Mouse (Mus musculus) brain, adult 10 weeks (tissue): ENCODE results near the gene Tmem160. TPM values are rescaled to one million over a fixed set of nuclear protein-coding genes. Genes with fewer than 3 reads are reported as not detected.

Source experiments
- polyA plus RNA-seq: library from polyadenylated mRNA; stranded (reverse); fragments of 350-450 nt; fragmentation: Illumina TruSeq; extraction: RNeasy Lipid Tissue Mini Kit (QIAGEN cat#74804); gene quantifications from one replicate; pipeline ENCODE4 v1.2.3, GENCODE M21; 2015; ENCODE audit warnings: low read depth, low replicate concordance

Tmem160 gene
- 66.1 TPM for polyA plus RNA-seq

GRCm38 (mm10) chr7:16452587-16453073 is at the start of gene Tmem160:
Gene Tmem160 (plus strand): TSS chr7:16452779.

GRCm38 (mm10) chr7:16477628-16478027 is 25.0 kb downstream of the Tmem160 start, which contains the start of gene Npas1:
Gene Npas1 (minus strand): TSS chr7:16477728.

Other genes starting within 250 kb of the Tmem160 start
- 5.7 TPM for gene Dhx34, start 230.7 kb upstream of the Tmem160 start, polyA plus RNA-seq
- 0.58 TPM for gene C5ar2, start 208.6 kb upstream of the Tmem160 start, polyA plus RNA-seq
- 0.92 TPM for gene C5ar1, start 193.2 kb upstream of the Tmem160 start, polyA plus RNA-seq
- gene Inafm1, start 179.2 kb upstream of the Tmem160 start, polyA plus RNA-seq = 30.5 TPM
- 73.0 TPM for gene Ccdc9, start 166.0 kb upstream of the Tmem160 start, polyA plus RNA-seq
- 4.6 TPM for gene Bbc3, start 144.4 kb upstream of the Tmem160 start, polyA plus RNA-seq
- gene Sae1, start 65.0 kb upstream of the Tmem160 start, polyA plus RNA-seq = 109 TPM
- 19.6 TPM for gene Zc3h4, start 51.9 kb upstream of the Tmem160 start, polyA plus RNA-seq
- gene Npas1, start 24.9 kb downstream of the Tmem160 start, polyA plus RNA-seq = 7.1 TPM
- gene Arhgap35, start 162.2 kb downstream of the Tmem160 start, polyA plus RNA-seq = 60.4 TPM
- gene Ceacam15, start 222.9 kb downstream of the Tmem160 start, polyA plus RNA-seq = not detected